Mouse (Mus musculus) lung, embryonic 15.5 days (tissue): ENCODE data around the gene Creb3l1. TPM values are rescaled to one million over a fixed set of nuclear protein-coding genes. Genes with fewer than 3 reads are reported as not detected.

Experiments used
- ATAC-seq: fragments of 200-750 bp; cut with Nextera tagmentation; 2 replicates; pipeline ENCODE4 v1.8.0; 2017; ENCODE audit warnings: moderate number of reproducible peaks, borderline replicate concordance; ENCODE audit not compliant: low FRiP score, low TSS enrichment; ENCODE audit errors: extremely low read depth
- H3K27ac ChIP-seq: fragments of 300-500 bp; sonication (generic); 2 replicates; pipeline ENCODE4 v1.5.1; 2015; ENCODE audit warnings: moderate library complexity, mild to moderate bottlenecking, inconsistent platforms
- H3K27me3 ChIP-seq: fragments of 300-500 bp; sonication (generic); 2 replicates; pipeline ENCODE4 v1.6.1; 2015; ENCODE audit warnings: inconsistent platforms
- H3K36me3 ChIP-seq: fragments of 300-500 bp; sonication (generic); 2 replicates; pipeline ENCODE4 v1.6.1; 2015; ENCODE audit warnings: inconsistent platforms
- H3K4me1 ChIP-seq: fragments of 300-500 bp; sonication (generic); 2 replicates; pipeline ENCODE4 v1.6.1; 2015; ENCODE audit warnings: inconsistent platforms
- H3K4me2 ChIP-seq: fragments of 300-500 bp; sonication (generic); 2 replicates; pipeline ENCODE4 v1.6.1; 2015; ENCODE audit warnings: inconsistent platforms, mild to moderate bottlenecking, moderate library complexity
- H3K4me3 ChIP-seq: fragments of 300-500 bp; sonication (generic); 2 replicates; pipeline ENCODE4 v1.5.1; 2015; ENCODE audit warnings: mild to moderate bottlenecking, inconsistent platforms
- H3K9ac ChIP-seq: fragments of 300-500 bp; sonication (generic); 2 replicates; pipeline ENCODE4 v1.6.1; 2015; ENCODE audit warnings: inconsistent platforms
- H3K9me3 ChIP-seq: fragments of 300-500 bp; sonication (generic); 2 replicates; pipeline ENCODE4 v1.6.1; 2016; ENCODE audit warnings: inconsistent platforms
- WGBS: fragments of 180-500 bp; shearing (Covaris S2); methylation state at CpG from one replicate; pipeline ENCODE4 v1.1.7; 2015; 5-methylcytosine and 5-hydroxymethylcytosine counted together
- polyA plus RNA-seq: library from polyadenylated mRNA; unstranded; fragments of >200 nt; fragmentation: Nextera tagmentation; extraction: Ambion mirVana; gene quantifications from 2 replicates; pipeline ENCODE4 v1.2.1, GENCODE M21; 2015

Creb3l1 gene
- 11.4 and 11.5 TPM in 2 replicates for polyA plus RNA-seq

- no peaks in the 10 kb centered on the region for H3K27me3 ChIP-seq
- peak within 1 kb of the TSS; percentile 73 for H3K9ac ChIP-seq
- H3K9me3 ChIP-seq: no peaks in the 10 kb centered on the region
- H3K4me1 ChIP-seq: peaks cover 62% of the 10 kb centered on the region
- peak within 1 kb of the TSS; percentile 83 for H3K27ac ChIP-seq
- peak within 1 kb of the TSS; percentile 70 for H3K4me3 ChIP-seq
- ATAC-seq: peak; percentile 32; the same call in 1 of the 2 replicates
- WGBS: 1% methylated on average over 24 of the region's 27 CpGs
- H3K36me3 ChIP-seq: no peaks in the 10 kb centered on the region
- peak within 1 kb of the TSS; percentile 95 for H3K4me2 ChIP-seq
Observed at GRCm38 (mm10) chr2:92024274-92024672, at the start of gene Creb3l1. Gene Creb3l1, minus strand, starts transcription at chr2:92024502.

- Histone ChIP-seq H3K9ac (no peak overlapping the region), H3K4me3 (no peak overlapping the region), H3K9me3 (no peaks in the 10 kb centered on the region), H3K27ac (no peak overlapping the region), H3K27me3 (no peaks in the 10 kb centered on the region), H3K4me2 (no peak overlapping the region), H3K36me3 (no peaks in the 10 kb centered on the region), H3K4me1 (no peaks in the 10 kb centered on the region)
- WGBS: 78% methylated on average over 4 of the region's 4 CpGs
- no peak for ATAC-seq
Observed at GRCm38 (mm10) chr2:92071143-92071542, 46.8 kb upstream of the Creb3l1 start.

- Histone ChIP-seq H3K27ac (no peak overlapping the region), H3K36me3 (no peaks in the 10 kb centered on the region), H3K4me2 (no peak overlapping the region), H3K27me3 (no peaks in the 10 kb centered on the region), H3K9ac (no peak overlapping the region), H3K9me3 (no peaks in the 10 kb centered on the region), H3K4me3 (no peak overlapping the region), H3K4me1 (no peaks in the 10 kb centered on the region)
- no peak for ATAC-seq
- WGBS: 71% methylated on average over 5 of the region's 5 CpGs
Observed at GRCm38 (mm10) chr2:92069630-92070029, 45.3 kb upstream of the Creb3l1 start.

GRCm38 (mm10) chr2:92067600-92067999 lies 43.3 kb upstream of the Creb3l1 start:
- 46% methylated on average over 3 of the region's 3 CpGs for WGBS
- H3K27me3 ChIP-seq: no peaks in the 10 kb centered on the region
- H3K36me3 ChIP-seq: no peaks in the 10 kb centered on the region
- H3K4me1 ChIP-seq: no peaks in the 10 kb centered on the region
- no peak overlapping the region for H3K4me3 ChIP-seq
- H3K9ac ChIP-seq: no peak overlapping the region
- H3K27ac ChIP-seq: no peak overlapping the region
- no peak for ATAC-seq
- H3K4me2 ChIP-seq: no peak overlapping the region
- H3K9me3 ChIP-seq: no peaks in the 10 kb centered on the region

GRCm38 (mm10) chr2:92066899-92067298 lies 42.6 kb upstream of the Creb3l1 start:
- no peaks in the 10 kb centered on the region for H3K36me3 ChIP-seq
- 50% methylated on average over 1 of the region's 1 CpGs for WGBS
- H3K9me3 ChIP-seq: no peaks in the 10 kb centered on the region
- no peak overlapping the region for H3K27ac ChIP-seq
- H3K4me3 ChIP-seq: no peak overlapping the region
- no peaks in the 10 kb centered on the region for H3K4me1 ChIP-seq
- no peak overlapping the region for H3K4me2 ChIP-seq
- no peak overlapping the region for H3K9ac ChIP-seq
- peaks cover 2% of the 10 kb centered on the region; the same call in 1 of the 2 replicates for H3K27me3 ChIP-seq
- ATAC-seq: no peak

GRCm38 (mm10) chr2:92065938-92066337 lies 41.6 kb upstream of the Creb3l1 start:
- ATAC-seq: no peak
- Histone ChIP-seq H3K36me3 (no peaks in the 10 kb centered on the region), H3K27ac (no peak overlapping the region), H3K27me3 (peaks cover 10% of the 10 kb centered on the region), H3K9ac (no peak overlapping the region), H3K4me1 (no peaks in the 10 kb centered on the region), H3K4me3 (no peak overlapping the region), H3K9me3 (no peaks in the 10 kb centered on the region), H3K4me2 (no peak overlapping the region)
- WGBS: 49% methylated on average over 6 of the region's 6 CpGs

GRCm38 (mm10) chr2:92065269-92065888 lies 41.1 kb upstream of the Creb3l1 start:
- Histone ChIP-seq H3K27me3 (peaks cover 16% of the 10 kb centered on the region), H3K9ac (no peak overlapping the region), H3K27ac (no peak overlapping the region), H3K4me1 (no peaks in the 10 kb centered on the region), H3K4me3 (no peak overlapping the region), H3K4me2 (no peak overlapping the region), H3K9me3 (no peaks in the 10 kb centered on the region), H3K36me3 (no peaks in the 10 kb centered on the region)
- no peak for ATAC-seq
- 79% methylated on average over 8 of the region's 8 CpGs for WGBS

- no peak overlapping the region for H3K4me3 ChIP-seq
- WGBS: 52% methylated on average over 5 of the region's 5 CpGs
- peaks cover 21% of the 10 kb centered on the region for H3K4me1 ChIP-seq
- no peaks in the 10 kb centered on the region for H3K9me3 ChIP-seq
- H3K27me3 ChIP-seq: peaks cover 33% of the 10 kb centered on the region
- no peak for ATAC-seq
- no peak overlapping the region for H3K27ac ChIP-seq
- no peak overlapping the region for H3K4me2 ChIP-seq
- H3K36me3 ChIP-seq: no peaks in the 10 kb centered on the region
- H3K9ac ChIP-seq: no peak overlapping the region
Observed at GRCm38 (mm10) chr2:92063106-92063505, 38.8 kb upstream of the Creb3l1 start.

- Histone ChIP-seq H3K36me3 (no peaks in the 10 kb centered on the region), H3K27me3 (peaks cover 33% of the 10 kb centered on the region), H3K27ac (no peak overlapping the region), H3K9me3 (no peaks in the 10 kb centered on the region), H3K4me1 (peaks cover 23% of the 10 kb centered on the region), H3K9ac (no peak overlapping the region), H3K4me2 (no peak overlapping the region), H3K4me3 (no peak overlapping the region)
- no peak for ATAC-seq
- 65% methylated on average over 5 of the region's 5 CpGs for WGBS
Observed at GRCm38 (mm10) chr2:92061337-92061736, 37.0 kb upstream of the Creb3l1 start.

- H3K9me3 ChIP-seq: no peaks in the 10 kb centered on the region
- no peak for ATAC-seq
- H3K27ac ChIP-seq: no peak overlapping the region
- H3K27me3 ChIP-seq: peaks cover 33% of the 10 kb centered on the region
- H3K4me3 ChIP-seq: peak overlapping the region; percentile 53
- H3K9ac ChIP-seq: 0 out of 2 replicates have a peak overlapping the region, but pooled peaks have one; percentile 43
- H3K4me2 ChIP-seq: peak overlapping the region; percentile 99
- no peaks in the 10 kb centered on the region for H3K36me3 ChIP-seq
- 17% methylated on average over 6 of the region's 6 CpGs for WGBS
- peaks cover 32% of the 10 kb centered on the region for H3K4me1 ChIP-seq
Observed at GRCm38 (mm10) chr2:92060291-92060690, 36.0 kb upstream of the Creb3l1 start.

- peak overlapping the region; percentile 99 for H3K4me2 ChIP-seq
- peak overlapping the region; percentile 53 for H3K4me3 ChIP-seq
- peaks cover 35% of the 10 kb centered on the region for H3K4me1 ChIP-seq
- H3K9ac ChIP-seq: peak overlapping the region; percentile 43
- under 1% methylated on average over 63 of the region's 63 CpGs for WGBS
- ATAC-seq: peak; percentile 40
- H3K9me3 ChIP-seq: no peaks in the 10 kb centered on the region
- no peaks in the 10 kb centered on the region for H3K36me3 ChIP-seq
- H3K27me3 ChIP-seq: peaks cover 35% of the 10 kb centered on the region
- no peak overlapping the region for H3K27ac ChIP-seq
Observed at GRCm38 (mm10) chr2:92059481-92060220, 35.3 kb upstream of the Creb3l1 start.

GRCm38 (mm10) chr2:92058936-92059335 lies 34.6 kb upstream of the Creb3l1 start:
- peak overlapping the region; percentile 54 for H3K9ac ChIP-seq
- peaks cover 35% of the 10 kb centered on the region for H3K4me1 ChIP-seq
- no peaks in the 10 kb centered on the region for H3K36me3 ChIP-seq
- peak overlapping the region; percentile 99 for H3K4me2 ChIP-seq
- WGBS: 4% methylated on average over 11 of the region's 11 CpGs
- peaks cover 41% of the 10 kb centered on the region for H3K27me3 ChIP-seq
- no peak overlapping the region for H3K27ac ChIP-seq
- ATAC-seq: no peak
- peak overlapping the region; percentile 53 for H3K4me3 ChIP-seq
- H3K9me3 ChIP-seq: no peaks in the 10 kb centered on the region
